Mouse (Mus musculus) lung, postnatal 10 days (tissue): ENCODE measurements at regions not wholly inside any gene's neighbourhood (a gene's known extent, or its start where the extent isn't known, plus 50 kb on each side); places are given as distances from the start of the nearest gene placed in this dataset.

ENCODE experiments used
- DNase-seq: peaks from one replicate; pipeline ENCODE4 v3.0.0; 2021

DNA sequence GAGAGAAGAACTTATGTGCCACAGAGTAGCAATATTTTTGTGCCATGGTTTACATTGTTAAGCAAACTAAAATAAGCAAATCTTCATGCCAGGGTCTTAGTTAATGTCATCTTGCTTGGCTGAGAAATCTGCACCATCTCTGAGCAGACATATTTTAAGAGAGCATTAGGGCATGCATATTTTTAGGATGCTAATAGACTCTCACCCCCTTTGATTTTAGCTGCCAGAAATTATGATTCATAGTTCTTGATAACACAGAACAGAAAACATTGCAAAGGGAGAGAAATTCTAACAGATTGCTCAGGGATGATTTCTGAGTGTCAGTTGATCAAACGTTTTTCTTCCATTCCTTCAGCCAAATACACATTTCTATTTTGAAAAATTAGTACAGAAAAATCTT lies 222.7 kb upstream of the Zeb2 start:
- DNase-seq, result no peak

- DNase-seq, result peak; percentile 9
These were observed 221.6 kb upstream of the Zeb2 start for GRCm38 (mm10) chr2:45338809-45339208.

DNA sequence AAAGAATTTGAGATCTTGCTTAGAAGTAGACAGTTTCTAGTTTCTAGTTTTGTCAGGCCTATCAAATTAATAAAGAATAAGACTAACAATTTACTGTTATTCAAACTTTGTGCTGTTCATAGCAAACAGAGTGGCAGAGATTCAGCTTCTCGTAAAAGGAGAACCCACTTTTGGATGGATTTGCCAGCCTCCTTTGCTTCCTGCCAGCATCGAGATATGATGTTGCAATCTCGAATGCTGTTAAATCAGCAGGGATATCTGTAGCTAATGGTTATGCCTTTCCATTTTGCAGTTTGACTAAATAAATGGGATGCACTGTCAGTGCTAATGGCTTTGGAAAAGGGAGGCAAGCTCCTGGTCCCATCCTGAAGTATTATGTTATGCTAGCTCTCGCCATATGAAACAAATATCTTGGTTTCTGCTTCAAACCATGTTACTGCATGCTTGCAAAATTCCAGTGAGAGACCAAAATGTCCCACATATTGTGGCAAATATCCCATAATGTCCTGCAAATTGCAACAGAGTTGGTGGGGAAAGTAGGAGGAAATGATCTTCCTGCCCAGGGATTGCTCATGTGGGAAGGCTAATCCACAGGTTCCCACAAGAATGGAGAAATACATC lies 199.9 kb upstream of the Zeb2 start:
- DNase-seq, result no peak

DNA sequence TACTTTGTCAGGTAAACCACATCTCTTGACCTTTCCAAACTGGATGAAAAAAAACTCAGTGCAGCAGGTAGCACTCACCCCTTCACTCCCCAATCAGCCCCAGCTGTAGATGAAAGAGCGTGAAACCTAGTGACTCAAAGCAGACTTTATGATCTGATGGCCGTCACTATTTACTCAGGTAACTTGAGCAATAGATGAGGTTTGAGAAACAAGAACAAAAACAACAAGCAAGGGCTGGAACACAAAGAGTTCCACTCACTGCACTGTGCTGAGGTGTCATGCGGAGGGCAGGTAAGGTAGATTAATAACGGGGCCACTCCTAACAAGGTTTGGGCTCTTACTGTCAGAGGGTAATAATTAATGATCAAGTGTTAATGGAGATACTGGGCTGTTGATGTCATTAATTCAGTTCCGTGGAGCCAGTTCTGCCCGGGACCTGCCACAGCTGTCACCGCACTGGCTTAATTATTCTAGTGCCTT lies 170.4 kb upstream of the Zeb2 start:
- no peak for DNase-seq

GRCm38 (mm10) chr2:45283811-45284210 lies 166.6 kb upstream of the Zeb2 start:
- DNase-seq, result no peak

- DNase-seq, result peak; percentile 13
These were observed 162.3 kb upstream of the Zeb2 start for GRCm38 (mm10) chr2:45279490-45279889.

DNA sequence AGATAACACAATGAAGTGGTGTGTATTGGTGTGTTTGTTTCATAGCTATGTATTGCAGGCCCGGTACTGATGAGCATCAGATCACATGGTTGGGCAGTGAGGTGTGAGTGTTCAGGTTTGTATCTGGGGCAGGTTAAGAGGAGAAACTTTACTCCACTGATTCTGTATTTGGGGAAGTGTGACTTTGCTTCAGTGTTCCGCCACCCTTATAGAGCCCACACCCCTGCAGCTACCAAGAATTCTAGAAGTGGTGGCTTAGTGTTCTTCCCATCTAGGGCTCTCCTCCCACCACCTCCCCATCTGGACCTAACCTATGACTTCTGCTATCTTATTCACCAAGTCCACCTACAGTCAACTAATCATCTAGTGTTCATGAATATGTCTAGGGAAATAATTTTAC lies 160.4 kb upstream of the Zeb2 start:
- DNase-seq, result no peak

GRCm38 (mm10) chr2:45276703-45277102 lies 159.5 kb upstream of the Zeb2 start:
- DNase-seq, result no peak

- DNase-seq, result no peak
These were observed 152.8 kb upstream of the Zeb2 start for GRCm38 (mm10) chr2:45270035-45270434.

DNA sequence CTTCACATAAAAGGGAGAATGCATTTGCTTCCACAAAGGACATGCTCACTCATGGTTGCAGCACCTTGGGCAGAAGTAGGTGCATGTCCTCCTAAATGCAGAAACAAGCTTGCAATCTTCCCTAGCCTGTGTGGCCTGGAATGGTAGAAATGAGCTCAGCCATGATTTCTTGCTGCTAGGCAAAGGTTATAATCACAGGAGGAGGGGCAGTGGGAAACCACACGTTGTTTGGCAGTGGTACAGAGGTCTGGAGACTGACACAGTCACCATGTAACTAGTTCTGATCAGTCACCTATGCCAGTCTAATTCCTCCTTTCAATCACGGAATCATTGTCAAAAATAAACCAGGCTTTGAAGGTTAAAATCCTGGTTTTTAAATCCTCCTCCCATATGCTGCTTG lies 148.6 kb upstream of the Zeb2 start:
- no peak for DNase-seq

GRCm38 (mm10) chr2:45261949-45262348 lies 144.8 kb upstream of the Zeb2 start:
- no peak for DNase-seq

- DNase-seq, result no peak
These were observed 141.7 kb upstream of the Zeb2 start for GRCm38 (mm10) chr2:45258897-45259296.

GRCm38 (mm10) chr2:45256373-45256772 lies 139.2 kb upstream of the Zeb2 start:
- no peak for DNase-seq

DNA sequence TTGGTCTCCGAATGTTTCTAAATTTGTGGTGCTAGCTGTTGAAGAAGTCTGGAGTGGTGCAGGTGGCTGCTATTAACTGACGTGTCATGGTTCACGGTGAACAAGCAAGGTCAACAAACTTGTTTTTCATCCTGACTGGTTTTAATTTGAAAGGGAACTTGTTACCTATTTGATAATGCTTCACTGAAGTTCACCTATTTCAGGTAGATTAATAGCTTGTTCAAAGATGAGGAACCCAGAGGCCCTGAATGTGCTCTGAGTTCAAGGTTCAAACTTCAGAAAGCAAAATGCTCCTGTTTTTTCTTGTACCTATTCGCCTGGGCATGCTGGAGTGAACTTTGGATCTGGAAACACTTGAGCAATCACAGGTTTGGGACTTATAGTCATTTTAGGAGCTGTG lies 136.7 kb upstream of the Zeb2 start:
- DNase-seq, result no peak

GRCm38 (mm10) chr2:45252321-45252720 lies 135.1 kb upstream of the Zeb2 start:
- no peak for DNase-seq

- DNase-seq, result no peak
These were observed 132.5 kb upstream of the Zeb2 start for GRCm38 (mm10) chr2:45249658-45250057.

- DNase-seq, result peak; percentile 75
These were observed 129.1 kb upstream of the Zeb2 start for GRCm38 (mm10) chr2:45246061-45246945.

- DNase-seq, result no peak
These were observed 128.3 kb upstream of the Zeb2 start for GRCm38 (mm10) chr2:45245506-45245905.

DNA sequence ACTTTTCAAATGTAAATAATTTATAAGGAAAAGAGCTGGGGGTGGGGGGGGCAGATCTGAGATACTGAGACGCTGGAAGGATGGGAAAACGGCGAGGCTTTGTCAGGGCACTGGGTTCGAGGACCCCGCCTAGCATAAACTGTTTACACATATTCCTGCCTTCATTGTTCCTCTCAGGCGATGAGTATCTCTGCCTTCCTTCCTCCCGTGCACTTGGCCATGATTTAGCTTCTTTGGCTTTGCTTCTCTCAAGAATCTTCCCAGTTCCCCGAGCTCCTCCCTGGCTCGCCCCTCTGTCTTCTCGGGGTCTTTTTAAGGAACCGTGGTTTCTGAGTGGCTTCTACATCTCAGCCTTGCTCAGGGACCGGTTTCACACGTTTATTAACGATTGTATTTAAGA lies 127.3 kb upstream of the Zeb2 start:
- DNase-seq, result peak; percentile 68

DNA sequence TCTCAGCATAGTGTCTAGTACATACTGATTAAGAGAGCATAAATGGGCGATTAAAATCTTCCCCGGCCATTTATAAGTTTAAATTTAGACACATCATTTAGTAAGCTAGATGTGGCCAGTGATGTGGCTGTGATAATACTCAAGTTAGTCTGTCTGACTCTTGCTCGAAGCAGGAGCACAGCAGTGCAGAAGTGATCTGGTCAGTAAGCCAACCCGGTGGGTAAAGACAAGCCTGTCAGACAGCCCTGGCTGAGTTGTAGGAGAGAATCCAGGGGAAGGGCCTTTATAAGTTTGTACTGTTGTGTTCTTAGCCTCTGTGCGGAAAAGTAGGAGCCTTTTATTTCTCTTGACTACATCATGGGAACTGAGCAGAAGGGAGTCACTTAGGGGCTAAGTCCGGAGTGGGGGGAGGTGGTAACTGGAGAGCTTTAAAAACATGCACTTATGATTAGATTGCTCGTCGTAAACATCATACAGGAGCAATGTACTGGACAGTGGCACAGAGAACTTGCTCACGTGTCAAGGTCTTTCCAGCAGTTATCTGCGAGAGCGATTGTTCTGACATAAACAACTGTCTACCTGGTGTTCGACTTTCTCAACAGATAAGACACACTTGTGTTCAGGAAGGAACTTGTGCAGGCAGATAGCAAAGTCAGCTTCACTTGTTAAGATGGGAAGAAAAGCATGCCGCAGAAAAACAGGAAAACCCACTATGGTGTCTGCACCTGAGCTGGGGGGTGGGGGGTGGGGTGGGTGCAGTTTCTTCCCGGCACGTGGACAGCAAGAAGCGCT lies 122.5 kb upstream of the Zeb2 start:
- DNase-seq, result no peak

DNA sequence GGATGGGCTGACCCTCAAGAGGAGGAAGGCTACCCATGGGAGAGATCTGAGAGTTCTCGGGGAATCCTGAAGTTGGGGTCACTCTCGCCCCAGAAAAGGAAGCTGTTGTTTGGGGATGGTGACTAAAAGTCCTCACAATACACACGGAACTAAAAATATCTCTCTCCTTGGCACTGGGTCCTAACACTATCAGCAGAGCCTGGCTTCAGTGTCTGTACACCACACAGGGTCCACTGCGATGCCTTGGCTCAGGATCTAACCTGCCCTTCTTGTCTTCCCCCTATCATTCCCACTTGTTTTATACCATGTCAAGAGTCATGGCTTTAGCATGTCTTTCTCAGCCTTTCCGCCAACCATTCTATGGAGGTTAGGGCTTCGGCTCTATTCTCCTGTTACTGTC lies 121.8 kb upstream of the Zeb2 start:
- DNase-seq, result no peak

DNA sequence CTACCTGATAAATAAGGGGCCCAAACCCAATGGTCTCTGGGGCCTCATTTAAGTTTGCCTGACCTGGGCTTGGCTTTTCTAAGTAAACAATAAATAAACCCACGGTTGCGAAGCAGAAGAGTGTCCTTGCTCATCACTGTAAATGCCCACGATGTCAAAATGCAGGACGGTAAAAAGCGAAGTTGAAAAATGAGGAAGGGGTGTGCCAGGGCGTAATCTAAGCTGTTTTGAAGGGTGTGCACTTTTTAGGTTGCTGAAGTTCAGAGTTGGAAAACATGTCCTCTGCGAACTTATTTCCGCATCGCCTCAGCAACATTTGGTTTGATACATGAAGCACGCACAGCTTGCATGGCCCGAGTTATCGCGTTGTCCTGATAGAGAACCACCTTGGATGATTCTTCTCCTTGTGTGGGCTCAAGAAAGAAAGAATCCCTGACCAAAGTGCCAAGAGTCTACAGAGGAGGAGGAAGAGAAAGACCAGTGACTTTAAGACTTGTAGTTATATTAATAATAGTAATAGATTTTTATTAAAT lies 119.0 kb upstream of the Zeb2 start:
- no peak for DNase-seq

- no peak for DNase-seq
These were observed 117.0 kb upstream of the Zeb2 start for GRCm38 (mm10) chr2:45234148-45234547.
